Mouse (Mus musculus) inflammation-experienced regulatory T-cells, adult 6 months (primary cell): ENCODE measurements around the gene Gcnt3. TPM values are rescaled to one million over a fixed set of nuclear protein-coding genes. Genes with fewer than 3 reads are reported as not detected.

Source experiments
- ATAC-seq: one replicate; pipeline ENCODE4 v1.8.0; 2017
- polyA plus RNA-seq, 3 experiments: library from polyadenylated mRNA; unstranded; fragments of 100-300 nt; shearing (Covaris generic); gene quantifications; one replicate each; pipeline ENCODE4 v1.2.1; 2017

The Gcnt3 gene
- polyA plus RNA-seq, 3 experiments from 2014 or later, result not detected

DNA sequence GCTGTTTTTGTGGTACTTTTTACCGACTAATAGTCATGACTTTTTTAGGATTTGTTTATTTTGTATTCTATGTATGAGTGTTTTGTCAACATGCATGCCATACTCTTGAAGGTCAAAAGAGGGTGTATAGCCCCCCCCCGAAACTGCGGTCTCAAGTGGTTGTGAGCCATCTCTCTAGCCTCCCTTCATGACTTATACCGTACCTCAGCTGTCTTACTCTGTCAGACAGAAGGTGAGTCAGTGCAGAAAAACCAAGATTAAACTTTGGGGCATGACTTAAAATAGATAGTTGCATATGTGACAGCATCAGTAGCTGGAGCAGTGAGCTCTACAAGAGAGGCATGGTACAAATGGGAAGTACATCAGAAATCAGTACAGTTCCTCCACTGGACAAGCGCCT, 43.3 kb downstream of the Gcnt3 start:
- no peak for ATAC-seq

DNA sequence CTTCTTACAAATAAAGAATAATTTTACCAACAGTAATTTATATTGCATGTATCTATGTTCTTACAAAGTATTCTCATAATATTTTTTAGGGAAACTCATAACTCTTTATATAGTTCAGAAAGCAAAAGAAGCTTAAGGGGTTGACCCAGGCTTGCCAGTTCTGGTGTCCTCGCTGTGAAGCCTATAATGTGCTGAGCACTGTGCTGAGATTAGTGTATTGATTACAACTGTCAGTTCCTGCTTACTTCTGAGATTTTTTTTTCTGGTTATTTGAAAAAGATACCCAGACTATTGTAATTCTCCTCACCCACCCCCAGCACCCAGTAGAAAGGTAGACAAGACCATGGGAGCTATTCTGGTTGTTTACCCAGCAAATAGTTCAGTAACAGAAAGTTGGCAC, 44.4 kb downstream of the Gcnt3 start:
- no peak for ATAC-seq

DNA sequence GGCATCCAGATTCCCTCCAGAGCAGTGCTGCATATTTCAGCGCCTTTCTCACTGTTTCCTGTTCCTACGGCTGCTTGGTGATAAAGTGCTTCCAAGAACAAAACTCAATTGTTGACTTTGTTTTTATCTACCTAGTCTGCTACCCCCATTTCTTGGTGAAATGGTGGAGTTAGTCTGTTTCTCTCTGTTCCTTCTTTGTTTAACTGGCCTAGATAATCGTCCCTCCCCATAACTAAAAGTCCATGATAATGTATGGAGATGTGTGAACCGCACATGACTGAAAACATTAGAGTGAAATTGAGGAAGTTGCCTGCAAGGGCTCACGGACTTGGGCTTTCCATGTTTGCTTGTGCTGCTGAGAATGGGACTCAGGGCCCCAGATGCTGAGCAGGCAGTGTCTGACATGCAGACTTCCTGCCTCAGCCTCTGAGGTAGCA, 45.0 kb downstream of the Gcnt3 start:
- no peak for ATAC-seq

DNA sequence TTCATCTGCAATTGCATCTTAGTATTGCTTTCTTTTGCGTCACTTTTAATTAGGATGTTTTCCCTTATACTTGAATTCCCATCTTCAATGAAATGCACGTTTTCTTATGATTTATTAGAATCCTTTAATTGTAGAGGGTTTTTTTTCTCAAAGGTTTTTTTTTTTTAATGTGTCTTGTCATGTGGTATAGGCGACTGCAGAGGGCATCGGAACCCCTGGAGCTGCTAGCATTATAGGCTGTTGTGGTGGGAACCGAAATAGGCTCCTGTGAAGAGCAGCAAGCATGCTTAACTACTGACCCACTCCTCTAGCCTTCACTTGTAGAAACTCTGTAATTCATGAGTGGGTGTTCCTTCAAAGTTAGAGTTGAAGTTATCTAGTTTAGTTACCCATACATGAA, 47.5 kb downstream of the Gcnt3 start:
- no peak for ATAC-seq

DNA sequence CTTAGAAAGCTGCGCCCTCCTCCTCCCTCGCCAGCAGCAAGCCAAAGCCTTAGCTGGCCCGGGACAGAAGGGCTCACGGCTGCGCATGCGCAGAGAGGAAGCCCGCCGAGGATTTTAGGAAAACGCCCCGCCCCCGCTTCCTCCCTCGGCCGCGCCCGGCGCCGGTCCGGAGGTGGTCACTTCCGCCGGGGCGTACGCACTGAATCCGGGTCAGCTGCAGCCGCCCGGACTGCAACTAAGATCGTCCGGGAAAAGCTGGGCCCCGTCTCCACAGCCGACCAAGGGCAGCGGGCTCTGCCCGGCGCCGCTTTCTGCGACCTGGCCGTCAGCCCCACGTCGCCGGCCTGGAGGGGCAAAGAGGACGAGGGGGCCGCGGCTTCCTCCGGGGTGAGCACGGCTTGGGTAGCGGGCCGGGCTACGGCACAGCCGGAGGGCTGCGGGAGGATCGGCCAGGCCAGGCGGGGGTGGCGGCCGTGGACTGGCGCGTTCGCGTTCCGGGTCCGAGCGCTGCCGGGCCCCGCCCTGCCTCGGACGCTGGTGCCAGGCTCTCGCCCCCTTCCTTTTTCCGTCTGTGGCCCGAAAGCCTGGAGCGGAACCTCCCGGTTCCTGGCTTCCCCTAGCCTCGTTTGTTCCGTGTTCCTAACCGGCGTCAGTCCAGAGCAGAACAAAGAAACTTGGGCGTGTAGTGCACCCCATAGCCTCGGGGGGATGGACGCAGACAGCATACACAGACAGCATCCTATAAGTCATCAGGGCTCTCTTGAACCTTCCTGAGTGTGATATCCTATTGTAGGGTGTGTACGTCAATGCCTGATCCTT, 48.4 kb downstream of the Gcnt3 start, which contains the start of gene Bnip2:
TSS of gene Bnip2 (plus strand) at position 164 of the 819 bp plus-strand sequence.
- ATAC-seq, result peak; percentile 80

DNA sequence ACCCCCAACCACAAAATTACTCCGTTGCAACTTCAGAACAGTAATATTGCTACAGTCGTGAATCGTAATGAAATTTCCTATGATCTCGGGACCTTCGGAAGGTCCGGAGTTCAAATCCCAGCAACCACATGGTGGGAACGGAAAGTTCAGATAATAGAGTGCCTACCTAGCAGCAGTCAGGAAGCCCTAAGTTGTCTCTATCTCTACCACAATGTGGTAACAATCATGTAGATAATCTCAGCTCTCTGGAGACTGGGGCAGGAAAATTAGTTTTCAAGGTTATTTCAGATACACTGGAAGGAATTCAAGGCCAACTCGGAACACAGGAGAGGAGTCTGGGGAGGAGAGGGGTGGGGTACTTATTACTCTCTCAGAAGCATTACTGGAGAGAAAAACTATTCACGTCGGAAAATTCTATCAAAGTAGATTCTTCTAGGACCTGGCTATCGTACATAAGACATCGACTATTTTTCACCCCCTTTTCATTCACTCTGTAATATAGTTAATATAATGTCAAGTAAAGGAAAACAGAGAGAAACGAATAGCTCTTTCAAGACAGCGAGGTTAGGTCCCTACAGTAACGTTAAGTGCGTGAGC, 49.1 kb downstream of the Gcnt3 start:
- no peak for ATAC-seq

DNA sequence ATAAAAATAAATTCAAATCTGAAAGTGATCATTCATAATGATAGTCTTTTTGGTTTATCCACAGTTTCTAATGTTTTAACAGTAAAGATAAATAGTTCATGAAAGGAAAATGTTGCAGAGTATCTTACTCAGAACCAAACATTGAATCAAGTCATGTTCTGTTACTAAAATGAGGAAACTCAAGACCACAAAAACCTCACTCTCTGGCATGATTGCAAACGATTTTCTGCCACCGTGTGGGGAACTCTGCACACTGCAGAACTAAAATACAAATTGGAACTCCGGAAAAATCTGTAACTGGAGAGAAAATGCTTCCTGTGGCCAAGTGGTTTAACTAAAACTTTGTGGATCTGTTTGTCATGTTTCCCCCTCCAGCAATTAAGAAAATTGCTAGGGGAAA, 50.3 kb downstream of the Gcnt3 start:
- ATAC-seq, result peak; percentile 63

DNA sequence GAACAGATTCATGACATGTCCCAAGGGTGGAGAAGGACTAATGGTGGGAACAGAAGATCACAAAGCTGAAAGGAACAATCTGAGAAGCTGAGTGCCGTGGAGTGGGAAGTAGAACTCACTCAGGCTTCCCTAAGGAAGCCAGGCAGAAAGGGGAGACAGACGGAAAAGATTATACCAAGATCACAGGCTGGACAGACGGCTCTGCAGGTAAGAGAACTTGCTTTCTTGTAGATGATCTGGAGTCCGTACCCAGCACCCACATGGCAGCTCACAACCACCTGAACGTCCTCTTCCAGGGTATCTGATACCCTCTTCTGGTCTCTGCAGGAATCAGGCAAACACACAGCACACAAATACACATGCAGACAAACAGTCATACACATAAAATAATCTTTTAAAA, 51.3 kb downstream of the Gcnt3 start:
- no peak for ATAC-seq

DNA sequence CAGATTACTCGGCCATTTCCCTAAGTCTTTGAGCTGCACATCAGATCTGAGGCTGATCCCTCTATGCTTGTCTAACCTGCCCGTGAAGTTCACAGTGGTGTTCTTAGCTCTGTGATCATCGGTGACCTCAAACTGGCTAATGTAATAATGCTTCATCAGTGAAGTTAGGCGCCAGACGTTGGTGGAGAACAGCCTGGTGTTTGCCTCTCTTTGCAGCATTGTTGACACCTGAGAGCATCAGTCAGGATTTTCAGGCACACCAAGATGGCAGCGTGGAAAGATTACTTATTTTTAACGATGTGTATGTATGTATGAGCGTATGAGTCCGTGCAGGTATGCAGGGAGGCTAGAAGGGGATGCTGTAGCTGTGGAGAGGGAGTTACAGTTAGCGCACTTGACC, 51.8 kb downstream of the Gcnt3 start:
- no peak for ATAC-seq

DNA sequence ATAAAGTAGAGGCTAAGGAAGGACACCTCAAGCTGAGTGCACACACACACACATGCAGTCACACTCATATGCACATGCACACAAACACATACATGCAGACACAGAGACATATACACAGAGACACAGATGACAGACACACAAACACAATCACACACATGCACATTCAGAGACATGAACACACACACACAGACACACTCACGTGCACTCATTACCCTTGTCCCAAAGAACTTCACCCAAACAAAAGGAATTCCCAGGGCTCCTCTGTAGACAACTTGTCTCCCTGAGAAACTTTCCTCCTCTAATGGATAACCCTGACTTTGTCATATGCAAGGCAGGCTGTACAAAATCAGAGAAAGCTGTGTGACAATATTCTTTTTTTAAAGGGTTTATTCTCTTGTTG, 52.4 kb downstream of the Gcnt3 start:
- ATAC-seq, result no peak

Other genes starting within 250 kb of the Gcnt3 start
- gene Bnip2, start 48.6 kb downstream of the Gcnt3 start, polyA plus RNA-seq, result 10 to 100 TPM; 35.8 to 59.1 (median 36.0) TPM
- gene Gtf2a2, start 25.5 kb downstream of the Gcnt3 start, polyA plus RNA-seq, result 100 to 1,000 TPM; 150 to 200 (median 179) TPM
- gene Fam81a, start 104.5 kb upstream of the Gcnt3 start, polyA plus RNA-seq, result 1 to 10 TPM in 1 of 3 experiments, under 1 TPM in 2; 0.20 to 3.1 (median 0.42) TPM
- gene Myo1e, start 169.3 kb upstream of the Gcnt3 start, polyA plus RNA-seq, result 10 to 100 TPM; 25.0 to 41.4 (median 29.7) TPM